Mouse (Mus musculus) heart, adult 2 months (tissue): ENCODE data around the gene Nrf1.

Experiments used
- CTCF ChIP-seq: fragments of 200-600 bp; IDR thresholded peaks from 2 replicates; pipeline ENCODE4 v1.8.1; 2022; ENCODE audit warnings: antibody characterized with exemption, mild to moderate bottlenecking, moderate library complexity
- EP300 ChIP-seq: fragments of 200-500 bp; IDR thresholded peaks from 2 replicates; pipeline ENCODE4 v1.6.1; 2011; ENCODE audit warnings: low read depth, low read length, control low read depth; ENCODE audit not compliant: insufficient read depth
- POLR2A ChIP-seq: fragments of 200-500 bp; IDR thresholded peaks from 2 replicates; pipeline ENCODE4 v1.6.1; 2011; ENCODE audit warnings: mild to moderate bottlenecking, low read depth, low read length, control low read depth; ENCODE audit not compliant: insufficient read depth

DNA sequence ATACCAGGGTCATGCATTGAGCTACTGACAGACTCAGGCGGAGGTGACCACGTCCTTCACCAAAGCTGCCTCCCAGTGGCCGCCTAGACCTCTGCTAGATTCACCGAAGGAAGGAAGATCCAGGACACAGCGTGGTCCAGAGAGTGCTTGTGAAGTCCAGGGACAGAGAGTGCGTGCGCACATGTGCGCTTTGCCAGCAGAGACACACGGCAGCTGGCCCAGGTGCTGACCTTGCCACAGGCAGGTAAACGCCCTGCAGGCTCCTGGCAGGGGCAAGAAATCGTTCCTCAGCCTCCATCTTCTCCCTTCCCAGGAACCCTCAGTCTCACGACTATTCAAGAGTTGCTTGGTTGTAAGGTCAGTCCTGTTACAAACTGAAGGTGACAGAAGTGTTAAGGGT, 104.4 kb downstream of the Nrf1 start:
- no peak for TF ChIP-seq POLR2A
- no peak for TF ChIP-seq CTCF
- no peak for TF ChIP-seq EP300
